Mouse (Mus musculus): Measurements from ENCODE around the gene Kif14.

DNA sequence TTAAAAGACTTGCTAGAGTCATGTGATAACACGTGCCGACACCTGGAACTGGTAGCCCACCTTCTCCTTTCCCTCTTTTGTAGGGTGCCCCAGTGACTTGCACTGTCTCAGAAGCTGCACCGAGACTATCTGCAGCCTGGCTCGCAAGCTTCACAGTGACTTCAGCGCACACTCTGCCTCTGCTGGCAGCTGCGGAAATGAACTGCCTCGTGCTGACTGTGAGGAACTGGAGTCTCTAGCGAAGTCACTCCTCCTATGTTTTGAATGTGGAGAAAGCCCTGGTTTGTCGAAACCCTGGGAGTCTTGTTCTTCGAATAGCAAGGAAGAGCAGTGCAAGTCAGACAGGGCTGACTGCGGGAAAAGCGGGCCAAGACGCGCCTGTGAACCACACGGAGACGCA, 61.0 kb downstream of the Kif14 start:
- TF ChIP-seq ZNF384 (IDR thresholded peaks at IDR 0.05; ENCODE audit: low read depth, low read length) (no peak), ZC3H11A (IDR thresholded peaks at IDR 0.05; ENCODE audit: borderline replicate concordance, low read depth, low read length) (no peak), CHD2 (IDR thresholded peaks at IDR 0.05; ENCODE audit: low read depth, low read length) (no peak), MAFK (IDR thresholded peaks at IDR 0.05; ENCODE audit: insufficient read depth, low read depth, low read length) (no peak)
